Mouse (Mus musculus): ENCODE results near the gene Casz1.

Gene Casz1

GRCm38 (mm10) chr4:148912134-148912533 lies 107.9 kb downstream of the Casz1 start:
- DNase-seq = no peak

- DNase-seq = no peak
Observed at GRCm38 (mm10) chr4:148912826-148913590, 108.8 kb downstream of the Casz1 start.

- peak; percentile 6 for DNase-seq
Observed at GRCm38 (mm10) chr4:148914863-148915622, 110.8 kb downstream of the Casz1 start.

- DNase-seq = no peak
Observed at GRCm38 (mm10) chr4:148915849-148916248, 111.6 kb downstream of the Casz1 start.

DNA sequence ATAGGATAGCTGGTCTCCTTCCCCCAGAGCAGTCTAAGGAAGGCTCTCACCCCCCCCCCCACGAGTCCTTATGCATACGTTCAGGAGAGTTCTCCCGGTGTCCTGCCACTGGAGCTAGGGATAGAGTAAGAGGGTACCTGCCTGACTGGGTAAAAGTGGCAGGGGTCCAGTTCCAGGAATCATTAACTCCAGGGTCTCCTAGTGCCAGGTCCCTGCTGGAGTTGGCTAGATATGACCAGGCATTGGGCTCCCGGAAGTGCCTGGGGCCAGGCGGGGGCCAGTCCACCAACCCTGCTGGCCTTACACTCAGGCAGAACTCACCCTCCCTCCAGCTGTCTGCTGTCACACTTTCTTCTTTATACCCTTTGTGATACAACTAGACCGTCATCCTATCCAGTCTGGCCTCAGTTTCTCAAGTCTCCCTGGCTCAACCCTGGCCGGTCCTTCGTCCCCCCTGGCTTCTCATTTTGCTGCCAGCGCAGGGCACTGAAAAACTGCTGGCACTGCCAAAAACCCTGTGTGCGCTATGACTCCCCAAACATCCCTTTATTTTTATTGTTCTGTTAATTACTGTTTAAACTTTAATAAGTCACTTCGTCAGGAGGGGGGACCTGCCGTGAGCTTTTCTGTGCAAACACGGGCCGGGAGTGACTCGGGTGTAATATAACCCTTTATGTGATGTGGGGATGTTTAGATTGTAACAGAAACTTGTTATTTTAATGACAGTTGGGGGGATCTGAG lies 114.6 kb downstream of the Casz1 start:
- DNase-seq = no peak

GRCm38 (mm10) chr4:148920610-148921009 lies 116.4 kb downstream of the Casz1 start:
- no peak for DNase-seq

GRCm38 (mm10) chr4:148922221-148922700 lies 118.0 kb downstream of the Casz1 start:
- no peak for DNase-seq

DNA sequence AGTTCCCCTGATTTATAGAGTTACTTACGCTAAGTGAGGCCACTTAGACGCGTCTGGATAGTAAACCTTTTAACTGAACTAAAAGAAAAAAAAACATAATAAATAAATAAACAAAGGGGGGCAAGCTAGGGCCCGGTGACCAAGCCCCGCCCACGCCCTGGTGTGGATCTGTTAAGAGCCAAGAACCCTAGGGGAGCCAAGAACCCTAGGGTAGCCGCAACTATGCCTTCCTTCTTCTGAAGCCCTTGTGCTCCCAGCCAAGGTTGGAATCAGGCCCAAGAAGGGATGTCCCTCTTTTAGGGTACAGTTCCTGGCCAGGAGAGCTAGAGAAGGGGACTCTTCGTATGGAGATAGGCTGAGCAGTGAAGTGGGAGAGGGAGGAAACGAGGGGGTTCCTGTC lies 119.2 kb downstream of the Casz1 start:
- no peak for DNase-seq

- no peak for DNase-seq
Observed at GRCm38 (mm10) chr4:148923976-148924375, 119.7 kb downstream of the Casz1 start.

- no peak for DNase-seq
Observed at GRCm38 (mm10) chr4:148925589-148926359, 121.5 kb downstream of the Casz1 start.

GRCm38 (mm10) chr4:148926459-148926858 lies 122.2 kb downstream of the Casz1 start:
- no peak for DNase-seq

DNA sequence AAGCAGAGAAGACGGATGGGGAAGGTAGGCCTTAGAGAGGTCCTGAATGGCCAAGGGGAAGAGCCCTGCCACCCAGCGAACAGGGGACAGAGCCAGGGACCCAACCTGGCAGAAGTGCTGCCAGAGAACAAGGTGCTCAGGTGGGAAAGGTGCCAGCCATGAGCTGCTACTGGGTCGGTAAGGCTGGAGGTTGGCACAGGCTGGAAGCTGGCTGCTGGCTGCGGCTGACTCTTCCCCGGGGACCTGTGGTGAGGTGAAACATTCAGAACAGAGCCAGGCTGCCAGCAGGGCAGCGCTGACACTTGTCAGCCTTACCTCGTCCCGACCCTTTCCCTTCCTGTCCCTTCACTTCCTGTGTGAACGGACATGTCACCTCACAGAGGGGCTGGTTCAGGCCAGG lies 124.1 kb downstream of the Casz1 start:
- DNase-seq = no peak

DNA sequence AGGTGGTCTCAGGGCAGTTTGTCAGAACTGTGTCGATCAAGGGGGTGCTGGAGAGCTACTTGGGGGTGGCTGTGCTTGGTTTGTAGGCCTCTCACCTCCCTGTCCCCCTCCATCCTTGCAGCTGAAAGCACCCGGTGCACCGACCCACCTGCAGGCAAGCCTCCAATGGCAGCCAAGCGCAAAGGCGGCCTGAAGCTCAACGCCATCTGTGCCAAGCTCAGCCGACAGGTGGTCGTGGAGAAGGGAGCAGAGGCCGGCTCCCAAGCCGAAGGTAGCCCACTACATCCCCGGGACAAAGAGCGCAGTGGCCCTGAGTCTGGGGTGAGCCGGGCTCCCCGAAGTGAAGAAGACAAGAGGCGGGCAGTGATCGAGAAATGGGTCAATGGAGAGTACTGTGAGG lies 124.6 kb downstream of the Casz1 start:
- DNase-seq = no peak

DNA sequence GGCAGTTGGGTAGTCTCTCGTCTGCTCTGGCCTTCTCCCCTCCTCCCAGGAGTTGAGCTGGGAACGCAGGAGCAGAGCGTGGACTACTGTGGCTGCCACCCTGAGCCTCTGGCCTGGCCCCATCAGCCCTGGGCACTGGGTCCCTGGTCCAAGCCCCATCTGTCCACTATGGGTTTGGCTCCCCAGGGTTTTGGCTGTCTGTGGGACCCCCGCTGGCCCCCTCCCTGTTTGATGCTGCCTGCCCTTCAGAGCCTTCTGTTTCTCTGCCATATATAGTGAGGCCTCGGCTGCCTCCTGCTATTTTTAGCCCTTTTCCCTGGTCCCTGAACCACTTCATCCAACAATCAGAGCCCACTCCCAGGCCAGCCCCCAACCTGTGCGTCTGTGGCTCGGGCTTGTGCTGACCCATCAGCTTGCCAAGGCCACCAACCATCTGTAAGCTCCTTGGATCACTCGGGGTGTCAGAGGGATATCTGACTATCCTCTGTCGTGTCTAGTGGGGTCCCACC lies 126.5 kb downstream of the Casz1 start:
- no peak for DNase-seq

DNA sequence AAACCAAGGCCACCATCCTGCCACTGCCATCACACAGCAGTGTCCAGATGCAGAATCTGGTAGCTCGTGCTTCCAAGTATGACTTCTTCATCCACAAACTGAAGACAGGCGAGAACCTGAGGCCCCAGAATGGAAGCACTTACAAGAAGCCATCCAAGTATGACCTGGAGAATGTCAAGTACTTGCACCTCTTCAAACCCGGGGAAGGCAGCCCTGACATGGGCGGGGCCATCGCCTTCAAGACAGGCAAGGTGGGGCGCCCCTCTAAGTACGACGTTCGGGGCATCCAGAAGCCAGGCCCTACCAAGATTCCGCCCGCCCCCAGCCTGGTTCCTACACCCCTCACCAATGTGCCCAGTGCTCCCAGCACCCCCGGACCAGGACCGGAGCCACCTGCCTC lies 128.9 kb downstream of the Casz1 start:
- DNase-seq = no peak

DNA sequence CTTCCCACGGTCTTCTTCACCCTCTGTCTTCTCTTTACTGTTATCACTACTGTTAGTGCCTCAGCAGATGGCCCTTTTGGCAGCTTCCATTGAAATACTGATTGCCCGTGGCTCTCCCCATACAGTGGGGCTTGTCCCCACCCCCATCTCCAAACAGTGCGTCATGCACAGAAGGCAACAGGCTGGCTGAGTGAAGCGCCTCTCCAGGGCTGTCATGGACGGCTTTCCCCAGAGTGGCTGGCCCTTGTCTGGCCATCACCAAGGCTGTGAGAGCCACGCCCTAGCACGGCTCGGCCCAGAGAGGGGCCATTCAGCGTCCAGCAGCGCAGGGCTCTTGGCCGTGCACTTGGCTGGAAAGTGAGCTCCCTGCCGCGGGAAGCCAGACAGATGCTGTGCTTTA lies 131.0 kb downstream of the Casz1 start:
- DNase-seq = no peak

- no peak for DNase-seq
Observed at GRCm38 (mm10) chr4:148936111-148936510, 131.9 kb downstream of the Casz1 start.

DNA sequence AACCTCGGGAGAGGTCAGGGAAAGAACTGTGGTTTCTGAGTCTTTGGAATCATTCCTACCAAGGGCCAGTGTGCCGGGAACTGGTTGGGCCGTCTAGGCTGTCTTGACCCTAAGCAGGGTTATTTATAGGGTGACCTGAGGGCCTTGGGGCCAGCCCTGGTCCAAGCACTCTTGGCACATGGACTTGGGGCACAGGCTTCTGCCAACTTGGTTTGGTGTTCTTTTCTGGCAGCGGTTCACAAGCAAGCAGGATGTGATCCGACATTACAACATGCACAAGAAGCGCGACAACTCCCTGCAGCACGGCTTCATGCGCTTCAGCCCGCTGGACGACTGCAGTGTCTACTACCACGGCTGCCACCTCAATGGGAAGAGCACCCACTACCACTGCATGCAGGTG lies 132.5 kb downstream of the Casz1 start:
- DNase-seq = no peak

DNA sequence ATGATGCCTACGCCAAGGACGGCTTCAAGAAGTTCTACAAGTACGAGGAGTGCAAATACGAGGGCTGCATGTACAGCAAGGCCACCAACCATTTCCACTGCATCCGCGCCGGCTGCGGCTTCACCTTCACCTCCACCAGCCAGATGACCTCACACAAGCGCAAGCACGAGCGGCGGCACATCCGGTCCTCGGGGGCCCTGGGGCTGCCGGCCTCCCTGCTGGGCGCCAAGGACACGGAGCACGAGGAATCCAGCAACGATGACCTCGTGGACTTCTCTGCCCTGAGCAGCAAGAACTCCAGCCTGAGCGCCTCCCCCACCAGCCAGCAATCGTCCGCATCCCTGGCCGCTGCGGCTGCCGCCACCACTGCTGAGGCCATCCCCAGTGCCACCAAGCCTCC lies 134.3 kb downstream of the Casz1 start:
- no peak for DNase-seq

DNA sequence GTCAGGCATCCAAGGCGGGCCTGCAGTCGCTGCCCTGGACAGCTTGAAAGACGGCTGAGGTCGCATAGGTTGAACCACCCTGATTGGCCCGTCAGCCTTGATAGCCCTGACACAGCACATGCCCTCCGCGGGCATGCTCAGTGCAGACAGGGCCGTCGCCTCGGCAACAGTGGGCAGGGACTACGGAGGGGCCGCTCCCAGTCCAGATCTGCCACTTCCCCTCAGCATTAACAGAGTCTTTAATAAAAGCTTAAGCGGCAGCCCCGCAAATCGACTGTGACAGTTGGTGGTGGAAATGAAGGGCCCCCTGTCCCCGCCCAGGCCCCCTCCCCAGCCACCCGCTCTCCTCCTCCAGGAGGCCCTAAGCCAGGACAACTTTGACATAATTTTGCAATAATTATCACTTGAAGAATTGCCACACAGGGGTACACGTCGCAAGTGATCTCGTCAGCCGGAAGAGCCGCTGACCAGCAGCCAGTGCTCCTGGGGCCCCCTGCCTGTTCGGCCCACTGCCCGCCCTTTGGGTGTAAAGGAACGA lies 136.5 kb downstream of the Casz1 start:
- peak; percentile 20 for DNase-seq

- DNase-seq = no peak
Observed at GRCm38 (mm10) chr4:148941321-148941720, 137.1 kb downstream of the Casz1 start.

GRCm38 (mm10) chr4:148943099-148943498 lies 138.9 kb downstream of the Casz1 start:
- DNase-seq = no peak
